8 mouse cellular contexts compared by ENCODE assay signal in the genomic region with DNA sequence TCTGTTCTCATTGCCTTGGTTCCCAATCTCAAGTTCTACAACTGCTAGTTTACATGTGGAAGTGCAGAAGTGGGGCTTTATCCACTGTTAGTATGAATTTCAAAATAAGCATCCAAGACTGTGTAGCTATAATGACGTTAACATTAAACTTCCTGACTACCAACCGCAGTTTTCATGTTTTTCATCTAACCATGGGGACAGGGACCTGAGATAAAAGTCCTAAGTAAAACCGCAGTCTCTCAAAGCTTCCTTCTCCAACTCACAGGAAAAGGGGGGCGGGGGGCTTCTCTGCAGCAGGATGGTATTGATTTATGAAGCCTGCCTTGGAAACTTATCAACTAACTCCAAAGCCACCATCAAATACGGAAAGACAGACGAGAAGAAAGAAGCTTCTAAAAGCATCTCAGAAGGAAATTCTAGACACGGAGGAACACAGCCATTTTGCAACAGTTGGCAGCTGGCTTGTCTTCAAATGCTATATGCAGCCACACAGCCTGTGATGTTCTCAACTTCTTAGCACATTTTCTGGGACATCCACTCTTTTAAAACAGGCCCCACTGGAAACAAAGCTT. TPM values are rescaled to one million over a fixed set of nuclear protein-coding genes. Genes with fewer than 3 reads are reported as not detected.
DNase-seq lines count a peak whose midpoint lies in the region; ATAC-seq and TF ChIP-seq lines count a peak whose summit lies in the region.
"Had no signal": no experiment of that assay in that cellular context is flagged by ENCODE, and none has a peak within 500 bp of the region (broad histone marks: within the 10 kb centered on the region; RNA-seq: fewer than 3 reads in every experiment).

No protein-coding gene starts in this region.

- no peaks in the 10 kb centered on the region for H3K27me3 ChIP-seq in lung, postnatal 0 days (replicated peaks; ENCODE audit: insufficient read depth, low read length)
- no peaks in the 10 kb centered on the region for H3K27me3 ChIP-seq in megakaryocyte, embryonic 14.5 days (replicated peaks)
- no peaks in the 10 kb centered on the region for H3K27me3 ChIP-seq in heart, embryonic 12.5 days (replicated peaks)

- H3K9ac ChIP-seq in lung, postnatal 0 days (replicated peaks; ENCODE audit: low read depth) = no peak overlapping the region
- no peak overlapping the region for H3K9ac ChIP-seq in heart, embryonic 12.5 days
- H3K9ac ChIP-seq: limb, embryonic 13.5 days had no signal

- no peaks in the 10 kb centered on the region for H3K4me1 ChIP-seq in lung, postnatal 0 days (ENCODE audit: insufficient read depth, low read depth, low read length)
- H3K4me1 ChIP-seq in megakaryocyte, embryonic 14.5 days = peaks cover 94% of the 10 kb centered on the region
- peaks cover 41% of the 10 kb centered on the region for H3K4me1 ChIP-seq in heart, embryonic 12.5 days (replicated peaks)

- no peaks in the 10 kb centered on the region for H3K36me3 ChIP-seq in lung, postnatal 0 days (ENCODE audit: insufficient read depth, low read length)
- H3K36me3 ChIP-seq in megakaryocyte, embryonic 14.5 days (replicated peaks; ENCODE audit: low read length) = peaks cover 5% of the 10 kb centered on the region
- H3K36me3 ChIP-seq in heart, embryonic 12.5 days = no peaks in the 10 kb centered on the region
- H3K36me3 ChIP-seq: limb, embryonic 13.5 days had no signal

- H3K27ac ChIP-seq in lung, postnatal 0 days (ENCODE audit: low read length) = peak overlapping the region; percentile 20; the same call in 1 of the 2 replicates
- no peak overlapping the region for H3K27ac ChIP-seq in heart, embryonic 12.5 days (ENCODE audit: poor library complexity, severe bottlenecking)
- H3K27ac ChIP-seq: limb, embryonic 13.5 days had no signal

- 27% methylated on average over 7 of the region's 7 CpGs for WGBS in lung, postnatal 0 days
- WGBS in heart, embryonic 12.5 days = 52% methylated on average over 7 of the region's 7 CpGs

- no peak for TF ChIP-seq CTCF in lung, postnatal 0 days (IDR thresholded peaks at IDR 0.05)

- no peak overlapping the region for H3K4me3 ChIP-seq in lung, postnatal 0 days (ENCODE audit: low read depth, low read length)
- H3K4me3 ChIP-seq in megakaryocyte, embryonic 14.5 days (replicated peaks) = peak overlapping the region; percentile 86
- H3K4me3 ChIP-seq in heart, embryonic 12.5 days = no peak overlapping the region
- H3K4me3 ChIP-seq: limb, embryonic 13.5 days had no signal

- no peak for TF ChIP-seq EP300 in lung, postnatal 0 days (IDR thresholded peaks at IDR 0.05)

- ATAC-seq in lung, postnatal 0 days = peak; percentile 11; the same call in 1 of the 2 replicates
- ATAC-seq in heart, embryonic 12.5 days (ENCODE audit: insufficient number of reproducible peaks, low FRiP score) = no peak

- H3K9me3 ChIP-seq in lung, postnatal 0 days (ENCODE audit: low read length) = no peaks in the 10 kb centered on the region
- H3K9me3 ChIP-seq in megakaryocyte, embryonic 14.5 days = no peaks in the 10 kb centered on the region
- H3K9me3 ChIP-seq in heart, embryonic 12.5 days (replicated peaks) = no peaks in the 10 kb centered on the region
- H3K9me3 ChIP-seq: limb, embryonic 13.5 days had no signal

- DNase-seq in lung, postnatal 0 days (ENCODE audit: low spot score) = peak; percentile 40
- DNase-seq in lung, postnatal 36 days = no peak
- peak; percentile 88 for DNase-seq in induced T-regulatory cell, adult 2 months (ENCODE audit: low read depth)
- peak; percentile 64 for DNase-seq in thymus, postnatal 4 days
- DNase-seq in adrenal gland, adult 2 months = no peak

- peak overlapping the region; percentile 6; the same call in 1 of the 2 replicates for H3K4me2 ChIP-seq in lung, postnatal 0 days (replicated peaks; ENCODE audit: low read depth, low read length)
- no peak overlapping the region for H3K4me2 ChIP-seq in heart, embryonic 12.5 days
- H3K4me2 ChIP-seq: limb, embryonic 13.5 days had no signal

RNA-seq across cellular contexts. Expression of a gene that starts 45.7 kb away (rescaled TPM):
- polyA plus RNA-seq in lung, postnatal 0 days (2015; fragmentation: Nextera tagmentation; extraction: Ambion mirVana) = 5.0 and 6.6 TPM in 2 replicates
- 1.6 and 39.5 TPM in 2 replicates for polyA plus RNA-seq in megakaryocyte, embryonic 14.5 days (2012; ENCODE audit: insufficient read depth, low replicate concordance)
- polyA plus RNA-seq in heart, embryonic 12.5 days (2016; fragmentation: Nextera tagmentation; extraction: Ambion mirVana) = 8.6 TPM in 2 replicates
- 10 to 100 TPM; 32.3 to 40.3 TPM for total RNA-seq in adrenal gland, adult 2 months (2021)
- 3.6 and 5.8 TPM in 2 replicates for polyA plus RNA-seq in adrenal gland, adult 2 months (2012; rRNA removed)

RNA-seq across cellular contexts. Expression of a gene that starts 46.0 kb away (rescaled TPM):
- 0.45 and 0.55 TPM in 2 replicates for polyA plus RNA-seq in lung, postnatal 0 days (2015; fragmentation: Nextera tagmentation; extraction: Ambion mirVana)
- polyA plus RNA-seq in megakaryocyte, embryonic 14.5 days (2012; ENCODE audit: insufficient read depth, low replicate concordance) = 0.43 TPM in 1 of 2 replicates, not detected in the other
- polyA plus RNA-seq in heart, embryonic 12.5 days (2016; fragmentation: Nextera tagmentation; extraction: Ambion mirVana) = 0.21 and 0.57 TPM in 2 replicates
- under 1 TPM; 0.78 to 0.90 TPM for total RNA-seq in adrenal gland, adult 2 months (2021)
- polyA plus RNA-seq in adrenal gland, adult 2 months (2012; rRNA removed) = 0.13 and 0.28 TPM in 2 replicates

Comparison
In these comparisons a context has a peak if more than half of its experiments do, and no peak if none do; other contexts are left out.
1. DNase-seq: peak in lung, postnatal 0 days (single experiment), induced T-regulatory cell, adult 2 months (single experiment) and thymus, postnatal 4 days (single experiment); none in lung, postnatal 36 days (single experiment) and adrenal gland, adult 2 months (single experiment).